Comparison of ENCODE assay signal across 8 mouse cellular contexts in genomic region chr11:102040138-102040524, GRCm38 (mm10). TPM values are rescaled to one million over a fixed set of nuclear protein-coding genes. Genes with fewer than 3 reads are reported as not detected.
DNase-seq lines count a peak whose midpoint lies in the region; ATAC-seq and TF ChIP-seq lines count a peak whose summit lies in the region.

No protein-coding gene starts in this region.

- CTCF ChIA-PET in Patski (lab: Charles Lee): interaction anchor here (0.8 to 5.0 kb wide), 21 partner anchors 10 to 109 kb away, joined by 3 to 45 read pairs (median 5); partner anchors contain the start of genes Cfap97d1 and Dusp3

- no peak for ATAC-seq in Patski
- ATAC-seq in hindbrain, embryonic 13.5 days (ENCODE audit: low FRiP score): peak; percentile 66; the same call in 1 of the 2 replicates

- H3K36me3 ChIP-seq in hindbrain, embryonic 13.5 days: no peaks in the 10 kb centered on the region

- H3K4me1 ChIP-seq in cerebellum, adult 2 months (ENCODE audit: control insufficient read depth, insufficient read depth, low read length): peaks cover 24% of the 10 kb centered on the region
- H3K4me1 ChIP-seq in hindbrain, embryonic 13.5 days (replicated peaks): peaks cover 3% of the 10 kb centered on the region; the same call in 1 of the 2 replicates

- H3K4me3 ChIP-seq in cerebellum, adult 2 months (replicated peaks; ENCODE audit: insufficient read depth, low read depth, low read length): no peak overlapping the region
- H3K4me3 ChIP-seq in hindbrain, embryonic 13.5 days: no peak overlapping the region

- H3K9ac ChIP-seq in hindbrain, embryonic 13.5 days: no peak overlapping the region

- in situ Hi-C loops in Patski (cut with MboI; ENCODE audit: low pct_unique_long_range_greater_than_20kb): no loop called here

- TF ChIP-seq POLR2A in cerebellum, adult 2 months (IDR thresholded peaks at IDR 0.05; ENCODE audit: borderline replicate concordance, insufficient read depth, low read length): no peak

- H3K4me2 ChIP-seq in hindbrain, embryonic 13.5 days: no peak overlapping the region

- peaks cover under 1% of the 10 kb centered on the region; the same call in 1 of the 2 replicates for H3K9me3 ChIP-seq in hindbrain, embryonic 13.5 days

- POLR2A ChIA-PET in Patski (lab: Charles Lee): interaction anchor here (0.5 to 1.3 kb wide), 2 partner anchors 14 to 19 kb away, joined by 3 read pairs; no protein-coding TSS in a partner anchor

- peak; percentile 66 for DNase-seq in Patski (ENCODE audit: low read depth, low spot score)
- peak; percentile 79 to 88 for DNase-seq in cerebellum, adult 2 months
- peak; percentile 39 to 65 for DNase-seq in frontal cortex, postnatal 10 days (ENCODE audit: low spot score in 2 of 2)
- peak; percentile 67 to 91 for DNase-seq in layer of hippocampus, postnatal 25 days (ENCODE audit: extremely low spot score in 1 of 2, low spot score in 1 of 2)
- peak; percentile 91 to 92 for DNase-seq in lung, postnatal 4 days
- DNase-seq in right cerebral cortex, postnatal 25 days: peak; percentile 51
- DNase-seq in yolk sac, embryonic 10.5 days (ENCODE audit: low spot score): peak; percentile 86

- no peaks in the 10 kb centered on the region for H3K27me3 ChIP-seq in Patski
- no peaks in the 10 kb centered on the region for H3K27me3 ChIP-seq in cerebellum, adult 2 months (ENCODE audit: control insufficient read depth, insufficient read depth, low read length)
- 0 out of 2 replicates have a peak, but pooled peaks cover 4% of the 10 kb centered on the region for H3K27me3 ChIP-seq in hindbrain, embryonic 13.5 days

- no peak overlapping the region for H3K27ac ChIP-seq in cerebellum, adult 2 months (ENCODE audit: insufficient read depth, low read length)
- H3K27ac ChIP-seq in hindbrain, embryonic 13.5 days: no peak overlapping the region

- 0% methylated on average over 9 of the region's 9 CpGs for WGBS in cerebellum, adult 2 months
- under 1% methylated on average over 9 of the region's 9 CpGs for WGBS in hindbrain, embryonic 13.5 days

- TF ChIP-seq CTCF in Patski (IDR thresholded peaks at IDR 0.05): peak; percentile 94
- TF ChIP-seq CTCF in cerebellum, adult 2 months (IDR thresholded peaks at IDR 0.05; ENCODE audit: borderline replicate concordance, insufficient read depth, low read depth, low read length): peak; percentile 83

RNA-seq across cellular contexts. Expression of gene Cd300lg, which starts 1.2 kb away (rescaled TPM):
- polyA plus RNA-seq in Patski (2021): not detected
- 0.38 and 0.63 TPM in 2 replicates for polyA plus RNA-seq in cerebellum, adult 2 months (2012; rRNA removed)
- polyA plus RNA-seq in hindbrain, embryonic 13.5 days (2015; fragmentation: Nextera tagmentation; extraction: Ambion mirVana): 0.38 and 0.53 TPM in 2 replicates
- total RNA-seq in layer of hippocampus, postnatal 25 days (2021): not detected

RNA-seq across cellular contexts. Expression of gene Mpp3, which starts 11.9 kb away (rescaled TPM):
- 5.2 TPM for polyA plus RNA-seq in Patski (2021)
- 158 and 185 TPM in 2 replicates for polyA plus RNA-seq in cerebellum, adult 2 months (2012; rRNA removed)
- 43.5 and 45.9 TPM in 2 replicates for polyA plus RNA-seq in hindbrain, embryonic 13.5 days (2015; fragmentation: Nextera tagmentation; extraction: Ambion mirVana)
- 10 to 100 TPM; 80.5 to 82.4 TPM for total RNA-seq in layer of hippocampus, postnatal 25 days (2021)

RNA-seq across cellular contexts. Expression of gene Mpp2, which starts 48.2 kb away (rescaled TPM):
- polyA plus RNA-seq in Patski (2021): 16.9 TPM
- 50.3 and 55.3 TPM in 2 replicates for polyA plus RNA-seq in cerebellum, adult 2 months (2012; rRNA removed)
- 24.1 and 24.9 TPM in 2 replicates for polyA plus RNA-seq in hindbrain, embryonic 13.5 days (2015; fragmentation: Nextera tagmentation; extraction: Ambion mirVana)
- 100 to 1,000 TPM; 149 TPM for total RNA-seq in layer of hippocampus, postnatal 25 days (2021)

RNA-seq across cellular contexts. Expression of gene Dusp3, which starts 53.3 kb away (rescaled TPM):
- polyA plus RNA-seq in Patski (2021): 95.7 TPM
- polyA plus RNA-seq in cerebellum, adult 2 months (2012; rRNA removed): 86.0 and 98.5 TPM in 2 replicates
- 15.4 and 16.0 TPM in 2 replicates for polyA plus RNA-seq in hindbrain, embryonic 13.5 days (2015; fragmentation: Nextera tagmentation; extraction: Ambion mirVana)
- total RNA-seq in layer of hippocampus, postnatal 25 days (2021): 100 to 1,000 TPM; 145 to 154 TPM

RNA-seq across cellular contexts. Expression of gene Cfap97d1, which starts 56.1 kb away (rescaled TPM):
- not detected for polyA plus RNA-seq in Patski (2021)
- not detected in 2 replicates for polyA plus RNA-seq in cerebellum, adult 2 months (2012; rRNA removed)
- polyA plus RNA-seq in hindbrain, embryonic 13.5 days (2015; fragmentation: Nextera tagmentation; extraction: Ambion mirVana): not detected in 2 replicates
- total RNA-seq in layer of hippocampus, postnatal 25 days (2021): not detected
